Mouse (Mus musculus): ENCODE data around the gene Ercc1. TPM values are rescaled to one million over a fixed set of nuclear protein-coding genes. Genes with fewer than 3 reads are reported as not detected.

The Ercc1 gene
- polyA plus RNA-seq, 2 experiments: 9.8 to 15.7 TPM

GRCm38 (mm10) chr7:19300501-19301421 is 43.8 kb upstream of the Ercc1 start:
- Histone ChIP-seq H3K4me3 (ENCODE audit: insufficient read depth in 1 of 2, low read depth in 2 of 2, low read length in 2 of 2) (peak overlapping the region; percentile 57 to 60), H3K4me1 (replicated peaks; ENCODE audit: control insufficient read depth in 2 of 2, insufficient read depth in 2 of 2, low read length in 1 of 2) (peaks cover 0 to 3% of the 10 kb centered on the region in 2 experiments; a peak in 1 of 4 replicates), H3K27ac (no peak overlapping the region), H3K4me2 (ENCODE audit: low read depth) (peak overlapping the region; percentile 54), H3K27me3 (ENCODE audit: control insufficient read depth, insufficient read depth, low read length) (peaks cover 46% of the 10 kb centered on the region), H3K36me3 (replicated peaks; ENCODE audit: control insufficient read depth, insufficient read depth, low read depth) (no peaks in the 10 kb centered on the region), H3K9ac (replicated peaks) (peak overlapping the region; percentile 25; the same call in 1 of the 2 replicates), H3K9me3 (ENCODE audit: control insufficient read depth, low read length) (no peaks in the 10 kb centered on the region)
- under 1% methylated on average over 29 of the region's 29 CpGs for WGBS (ENCODE audit: insufficient replicate concordance)
- TF ChIP-seq EP300 (IDR thresholded peaks at IDR 0.05; ENCODE audit: low read depth): peak; percentile 25; the same call in 1 of the 2 replicates
- peak; percentile 97 for TF ChIP-seq CTCF (IDR thresholded peaks at IDR 0.05; ENCODE audit: low read depth)
- DNase-seq (ENCODE audit: low read depth in 3 of 3, low spot score in 3 of 3) (peak in 1 of 3 experiments; percentile 64), ATAC-seq (ENCODE audit: insufficient read depth) (peak; percentile 87)

DNA sequence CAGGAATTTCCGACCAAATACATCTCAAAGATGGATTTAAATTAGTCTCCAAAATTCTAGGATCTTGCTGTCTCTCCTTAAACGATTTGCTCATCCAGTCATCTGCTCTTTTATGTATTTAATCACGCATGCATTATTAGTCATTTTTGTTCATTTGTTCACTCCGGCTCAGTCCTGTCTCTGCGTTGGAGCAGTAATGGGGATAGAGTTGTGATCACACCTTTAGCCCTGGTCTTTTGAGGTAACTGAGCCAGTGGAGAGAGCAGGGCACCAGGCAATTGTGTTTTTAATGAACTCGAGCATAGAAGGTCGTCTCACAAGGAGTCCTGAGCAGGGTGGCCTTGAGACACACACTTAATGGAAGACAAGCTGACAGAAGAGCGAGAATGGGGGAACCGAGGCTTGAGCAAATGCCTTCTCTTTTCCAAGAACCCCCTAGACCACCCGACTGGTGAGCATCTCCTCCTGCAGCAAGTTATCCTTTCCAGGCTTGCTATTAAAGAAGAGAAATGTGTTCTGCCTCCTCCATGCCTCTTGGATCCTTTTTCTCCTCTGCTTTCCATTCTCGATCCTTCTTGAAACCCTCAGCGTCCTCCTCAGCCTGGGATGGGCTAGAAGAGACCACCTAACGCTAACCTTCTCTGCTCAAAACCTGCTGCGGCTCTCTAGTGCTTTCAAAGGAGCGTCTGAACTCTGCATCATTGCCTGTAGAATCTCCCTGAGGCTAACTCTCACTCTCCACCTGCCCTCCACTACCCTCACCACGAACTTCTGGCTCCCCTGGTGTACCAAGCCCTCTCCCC is 42.9 kb upstream of the Ercc1 start:
- no peak for DNase-seq (ENCODE audit: low read depth in 3 of 3, low spot score in 3 of 3)
- Histone ChIP-seq H3K4me1 (replicated peaks; ENCODE audit: control insufficient read depth in 2 of 2, insufficient read depth in 2 of 2, low read length in 1 of 2) (peaks cover 0 to 3% of the 10 kb centered on the region in 2 experiments; a peak in 1 of 4 replicates), H3K4me2 (ENCODE audit: low read depth) (peak overlapping the region; percentile 45), H3K27me3 (ENCODE audit: control insufficient read depth, insufficient read depth, low read length) (peaks cover 55% of the 10 kb centered on the region), H3K9me3 (ENCODE audit: control insufficient read depth, low read length) (no peaks in the 10 kb centered on the region), H3K4me3 (ENCODE audit: insufficient read depth in 1 of 2, low read depth in 2 of 2, low read length in 2 of 2) (no peak overlapping the region; a peak in 1 of 4 replicates), H3K36me3 (replicated peaks; ENCODE audit: control insufficient read depth, insufficient read depth, low read depth) (no peaks in the 10 kb centered on the region), H3K27ac (no peak overlapping the region), H3K9ac (replicated peaks) (peak overlapping the region; percentile 13; the same call in 1 of the 2 replicates)
- no peak for ATAC-seq (ENCODE audit: insufficient read depth)
- TF ChIP-seq CTCF (IDR thresholded peaks at IDR 0.05; ENCODE audit: low read depth) (no peak), EP300 (IDR thresholded peaks at IDR 0.05; ENCODE audit: low read depth) (no peak)
- 10% methylated on average over 16 of the region's 16 CpGs for WGBS (ENCODE audit: insufficient replicate concordance)

DNA sequence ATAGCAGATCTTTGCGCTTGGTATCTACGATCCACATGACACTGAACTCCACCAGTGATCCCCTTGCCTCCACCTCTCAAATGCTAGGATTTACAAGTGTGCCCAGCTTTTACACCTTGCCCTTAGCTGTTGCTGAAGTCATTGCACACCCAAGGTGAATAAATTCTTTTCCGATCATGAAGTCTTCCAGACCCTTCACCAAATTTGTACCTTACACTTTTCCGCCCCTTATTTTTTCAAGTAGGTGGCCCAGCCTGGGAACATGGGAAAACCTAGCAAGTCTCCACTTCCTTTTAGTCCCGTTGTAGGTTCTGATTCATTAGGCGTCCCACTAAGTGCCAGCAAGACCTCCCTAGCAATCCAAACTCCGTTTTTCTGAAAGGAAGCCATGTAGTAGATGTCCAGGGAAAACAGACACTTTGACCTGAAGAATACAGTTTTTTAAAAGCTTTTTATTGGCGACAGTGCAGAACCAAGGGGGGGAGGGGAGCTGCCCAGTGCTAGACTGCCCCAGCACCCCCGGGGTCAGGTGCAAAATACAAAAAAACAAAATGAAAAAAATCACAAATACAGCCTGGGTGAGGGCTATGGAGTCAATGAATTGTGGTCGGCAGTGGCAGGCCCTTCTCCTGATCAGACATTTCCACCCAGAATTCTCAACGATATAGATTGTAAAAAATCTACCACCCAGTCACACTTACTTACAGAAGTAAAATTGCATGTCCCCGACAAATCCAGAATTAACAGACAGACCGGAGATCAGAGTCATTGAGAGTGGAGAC is 42.1 kb upstream of the Ercc1 start:
- no peak overlapping the region; the same call in 1 of the 2 replicates for H3K9ac ChIP-seq (replicated peaks)
- ATAC-seq (ENCODE audit: insufficient read depth) (no peak), DNase-seq (ENCODE audit: low read depth in 3 of 3, low spot score in 3 of 3) (no peak)
- H3K36me3 ChIP-seq (replicated peaks; ENCODE audit: control insufficient read depth, insufficient read depth, low read depth): no peaks in the 10 kb centered on the region
- H3K4me3 ChIP-seq (ENCODE audit: insufficient read depth in 1 of 2, low read depth in 2 of 2, low read length in 2 of 2): no peak overlapping the region
- H3K27ac ChIP-seq: no peak overlapping the region
- H3K4me2 ChIP-seq (ENCODE audit: low read depth): no peak overlapping the region
- no peaks in the 10 kb centered on the region for H3K9me3 ChIP-seq (ENCODE audit: control insufficient read depth, low read length)
- TF ChIP-seq EP300 (IDR thresholded peaks at IDR 0.05; ENCODE audit: low read depth) (no peak), CTCF (IDR thresholded peaks at IDR 0.05; ENCODE audit: low read depth) (no peak)
- H3K4me1 ChIP-seq (replicated peaks; ENCODE audit: control insufficient read depth in 2 of 2, insufficient read depth in 2 of 2, low read length in 1 of 2): peaks cover 0 to 3% of the 10 kb centered on the region in 2 experiments; a peak in 1 of 4 replicates
- H3K27me3 ChIP-seq (ENCODE audit: control insufficient read depth, insufficient read depth, low read length): peaks cover 63% of the 10 kb centered on the region
- 36% methylated on average over 13 of the region's 13 CpGs for WGBS (ENCODE audit: insufficient replicate concordance)

- WGBS (ENCODE audit: insufficient replicate concordance): 72% methylated on average over 12 of the region's 12 CpGs
- no peak for ATAC-seq (ENCODE audit: insufficient read depth)
- no peak overlapping the region for H3K4me3 ChIP-seq (ENCODE audit: insufficient read depth in 1 of 2, low read depth in 2 of 2, low read length in 2 of 2)
- H3K9ac ChIP-seq (replicated peaks): no peak overlapping the region
- TF ChIP-seq EP300 (IDR thresholded peaks at IDR 0.05; ENCODE audit: low read depth) (no peak), CTCF (IDR thresholded peaks at IDR 0.05; ENCODE audit: low read depth) (no peak)
- no peaks in the 10 kb centered on the region for H3K9me3 ChIP-seq (ENCODE audit: control insufficient read depth, low read length)
- H3K36me3 ChIP-seq (replicated peaks; ENCODE audit: control insufficient read depth, insufficient read depth, low read depth): no peaks in the 10 kb centered on the region
- H3K4me1 ChIP-seq (replicated peaks; ENCODE audit: control insufficient read depth in 2 of 2, insufficient read depth in 2 of 2, low read length in 1 of 2): peaks cover 1 to 3% of the 10 kb centered on the region in 2 experiments; a peak in 2 of 4 replicates
- H3K27ac ChIP-seq: no peak overlapping the region
- DNase-seq (ENCODE audit: low read depth in 3 of 3, low spot score in 3 of 3): no peak
- peaks cover 64% of the 10 kb centered on the region for H3K27me3 ChIP-seq (ENCODE audit: control insufficient read depth, insufficient read depth, low read length)
- H3K4me2 ChIP-seq (ENCODE audit: low read depth): no peak overlapping the region
Observed at GRCm38 (mm10) chr7:19303046-19303305, 41.6 kb upstream of the Ercc1 start.
